Mouse (Mus musculus) kidney, postnatal 0 days (tissue): ENCODE results near the gene Etv6. TPM values are rescaled to one million over a fixed set of nuclear protein-coding genes. Genes with fewer than 3 reads are reported as not detected.

Source experiments
- ATAC-seq: fragments of 200-750 bp; cut with Nextera tagmentation; replicated peaks from 2 replicates; pipeline ENCODE4 v1.8.0; 2017; ENCODE audit warnings: low read depth, moderate number of reproducible peaks, moderate TSS enrichment, moderate library complexity; ENCODE audit not compliant: low FRiP score
- DNase-seq: peaks from one replicate; pipeline ENCODE4 v3.0.0-alpha.2; 2016; ENCODE audit warnings: low spot score
- H3K27ac ChIP-seq: fragments of 300-500 bp; sonication (generic); 2 replicates; pipeline ENCODE4 v1.5.1; 2014; ENCODE audit warnings: mild to moderate bottlenecking
- H3K27me3 ChIP-seq: fragments of 300-500 bp; sonication (generic); 2 replicates; pipeline ENCODE4 v1.6.1; 2014; ENCODE audit warnings: low read length, mixed read lengths; ENCODE audit not compliant: insufficient read depth
- H3K36me3 ChIP-seq: fragments of 300-500 bp; sonication (generic); 2 replicates; pipeline ENCODE4 v1.6.1; 2014; ENCODE audit warnings: low read length, mixed read lengths; ENCODE audit not compliant: insufficient read depth
- H3K4me1 ChIP-seq: fragments of 300-500 bp; sonication (generic); replicated peaks from 2 replicates; pipeline ENCODE4 v1.6.1; 2014; ENCODE audit warnings: antibody characterized with exemption, low read length, mixed read lengths; ENCODE audit not compliant: insufficient read depth
- H3K4me2 ChIP-seq: fragments of 300-500 bp; sonication (generic); 2 replicates; pipeline ENCODE4 v1.6.1; 2014; ENCODE audit warnings: mild to moderate bottlenecking, low read length, moderate library complexity, mixed read lengths
- H3K4me3 ChIP-seq: fragments of 300-500 bp; sonication (generic); replicated peaks from 2 replicates; pipeline ENCODE4 v1.5.1; 2014; ENCODE audit warnings: low read depth, low read length
- H3K9ac ChIP-seq: fragments of 300-500 bp; sonication (generic); 2 replicates; pipeline ENCODE4 v1.6.1; 2014; ENCODE audit warnings: low read depth, low read length
- H3K9me3 ChIP-seq: fragments of 300-500 bp; sonication (generic); replicated peaks from 2 replicates; pipeline ENCODE4 v1.6.1; 2016; ENCODE audit warnings: low read length, inconsistent platforms, mixed read lengths
- CTCF ChIP-seq: IDR thresholded peaks from 2 replicates; pipeline ENCODE4 v1.5.1; 2016; ENCODE audit warnings: antibody characterized with exemption, low read depth, mild to moderate bottlenecking, moderate library complexity
- WGBS: fragments of 180-500 bp; shearing (Covaris S2); extraction: QIAGEN DNeasy Blood & Tissue Kit; methylation state at CpG from one replicate; pipeline ENCODE4 v1.1.7; 2014; 5-methylcytosine and 5-hydroxymethylcytosine counted together
- polyA plus RNA-seq: library from polyadenylated mRNA; unstranded; fragments of >200 nt; fragmentation: Nextera tagmentation; extraction: Ambion mirVana; gene quantifications from 2 replicates; pipeline ENCODE4 v1.2.1, GENCODE M21; 2015

Gene Etv6
- polyA plus RNA-seq, 1 experiment from 2014 or later: 8.9 TPM

DNA sequence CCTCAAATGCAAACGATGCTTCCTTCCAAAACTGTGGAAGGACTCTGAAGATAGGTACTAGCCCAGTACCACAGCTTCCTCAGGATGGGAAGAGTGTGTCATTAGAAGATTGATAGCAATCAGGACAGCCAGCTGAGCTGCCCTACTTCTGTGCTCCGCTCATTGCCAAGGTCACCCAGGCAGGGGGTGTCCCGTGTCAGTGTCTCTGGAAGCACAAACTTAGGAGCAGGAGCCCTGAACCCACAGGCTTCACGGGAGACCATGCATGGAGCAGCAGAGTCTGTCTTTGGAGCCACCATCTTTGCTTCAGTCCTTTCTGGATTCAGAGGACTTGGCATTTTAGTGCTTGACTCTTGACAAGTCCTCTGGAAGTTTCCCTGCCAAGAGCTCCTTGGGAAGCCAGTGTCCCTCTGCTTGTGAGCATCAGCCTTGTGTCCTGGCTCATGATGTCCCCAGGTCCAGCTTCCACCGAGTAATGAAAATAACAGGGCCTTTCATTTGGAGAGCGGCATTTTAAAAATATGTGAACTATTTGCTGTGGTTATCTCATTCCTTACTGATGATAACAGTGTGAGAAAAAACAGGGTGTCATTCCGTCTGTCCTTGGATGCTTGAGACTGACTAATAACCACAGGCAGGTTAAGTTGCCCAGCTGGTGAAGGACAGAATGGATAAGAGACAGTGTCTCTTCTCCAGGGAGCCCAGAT is 54.3 kb downstream of the Etv6 start:
- no peak overlapping the region for H3K9ac ChIP-seq
- ATAC-seq (0 out of 2 replicates have a peak, but pooled peaks have one; percentile 17), DNase-seq (peak; percentile 39)
- H3K4me2 ChIP-seq: no peak overlapping the region
- H3K4me3 ChIP-seq: no peak overlapping the region
- H3K27me3 ChIP-seq: no peaks in the 10 kb centered on the region
- 0 out of 2 replicates have a peak overlapping the region, but pooled peaks have one; percentile 48 for H3K27ac ChIP-seq
- 56% methylated on average over 7 of the region's 7 CpGs for WGBS
- no peaks in the 10 kb centered on the region for H3K36me3 ChIP-seq
- H3K9me3 ChIP-seq: no peaks in the 10 kb centered on the region
- TF ChIP-seq CTCF: no peak
- peaks cover 10% of the 10 kb centered on the region; the same call in 1 of the 2 replicates for H3K4me1 ChIP-seq

DNA sequence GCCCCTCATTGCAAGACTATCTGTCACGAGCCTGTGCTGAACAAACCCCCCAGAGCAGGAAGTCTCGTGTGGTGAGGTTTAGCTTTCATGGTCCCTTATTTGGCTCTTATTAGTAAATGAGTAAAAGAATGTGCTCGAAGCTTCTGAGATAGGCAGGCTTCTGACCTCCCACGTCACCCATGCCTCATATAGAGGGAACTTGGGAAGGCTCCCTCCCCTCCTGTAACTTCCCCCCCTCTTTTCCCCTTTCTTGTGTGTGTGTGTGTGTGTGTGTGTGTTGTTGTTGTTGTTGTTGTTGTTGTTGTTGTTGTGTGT is 54.8 kb downstream of the Etv6 start:
- no peaks in the 10 kb centered on the region for H3K36me3 ChIP-seq
- H3K4me1 ChIP-seq: peaks cover 10% of the 10 kb centered on the region; the same call in 1 of the 2 replicates
- no peak for TF ChIP-seq CTCF
- H3K9ac ChIP-seq: no peak overlapping the region
- H3K27ac ChIP-seq: no peak overlapping the region
- peak; percentile 50 for DNase-seq
- H3K9me3 ChIP-seq: no peaks in the 10 kb centered on the region
- no peak overlapping the region for H3K4me3 ChIP-seq
- no peaks in the 10 kb centered on the region for H3K27me3 ChIP-seq
- WGBS: 36% methylated on average over 4 of the region's 4 CpGs
- ATAC-seq: 0 out of 2 replicates have a peak, but pooled peaks have one; percentile 22
- no peak overlapping the region for H3K4me2 ChIP-seq

DNA sequence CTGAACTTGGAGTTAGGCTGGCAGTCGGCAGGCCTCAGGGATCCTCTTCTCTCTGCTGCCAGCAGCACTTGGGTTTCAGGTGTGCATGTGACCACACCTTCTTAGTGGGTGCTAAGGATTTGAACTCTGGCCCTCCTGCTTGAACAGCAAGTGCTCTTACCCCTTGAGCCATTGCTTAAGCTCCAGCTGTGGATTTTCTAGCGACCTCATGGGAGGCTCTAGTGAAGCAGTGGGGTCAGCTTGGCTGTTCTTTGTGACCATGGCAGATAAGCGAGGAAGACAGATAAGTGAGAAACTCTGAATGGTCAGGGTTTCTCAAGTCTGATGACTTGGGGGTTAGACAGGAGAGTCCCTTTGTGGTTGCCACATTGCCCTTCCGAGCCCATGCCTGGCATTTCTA is 55.4 kb downstream of the Etv6 start:
- Histone ChIP-seq H3K9me3 (no peaks in the 10 kb centered on the region), H3K27me3 (no peaks in the 10 kb centered on the region), H3K9ac (no peak overlapping the region), H3K27ac (no peak overlapping the region), H3K4me2 (no peak overlapping the region), H3K36me3 (no peaks in the 10 kb centered on the region), H3K4me3 (no peak overlapping the region), H3K4me1 (peaks cover 10% of the 10 kb centered on the region; the same call in 1 of the 2 replicates)
- DNase-seq (no peak), ATAC-seq (no peak)
- 88% methylated on average over 4 of the region's 4 CpGs for WGBS
- TF ChIP-seq CTCF: no peak

DNA sequence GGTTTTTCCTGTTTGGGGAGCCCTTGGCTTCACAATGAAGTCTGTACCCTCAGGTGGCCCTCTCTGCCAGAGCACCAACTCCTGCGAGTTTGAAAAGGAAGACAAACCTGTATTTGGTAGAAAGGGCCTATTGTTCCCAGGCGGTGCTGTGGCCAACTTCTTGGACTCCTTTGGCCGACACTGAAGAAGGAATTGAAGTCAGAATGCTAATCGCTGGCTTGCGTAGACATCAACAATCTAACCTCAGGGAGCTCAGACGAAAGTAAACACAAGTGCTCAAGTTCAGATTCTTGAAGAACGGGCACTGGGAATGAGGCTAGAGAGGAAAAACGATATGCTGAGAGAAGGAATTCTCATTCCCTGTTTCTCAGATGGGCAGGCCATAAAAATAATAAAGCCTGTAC is 55.9 kb downstream of the Etv6 start:
- no peak for ATAC-seq

DNA sequence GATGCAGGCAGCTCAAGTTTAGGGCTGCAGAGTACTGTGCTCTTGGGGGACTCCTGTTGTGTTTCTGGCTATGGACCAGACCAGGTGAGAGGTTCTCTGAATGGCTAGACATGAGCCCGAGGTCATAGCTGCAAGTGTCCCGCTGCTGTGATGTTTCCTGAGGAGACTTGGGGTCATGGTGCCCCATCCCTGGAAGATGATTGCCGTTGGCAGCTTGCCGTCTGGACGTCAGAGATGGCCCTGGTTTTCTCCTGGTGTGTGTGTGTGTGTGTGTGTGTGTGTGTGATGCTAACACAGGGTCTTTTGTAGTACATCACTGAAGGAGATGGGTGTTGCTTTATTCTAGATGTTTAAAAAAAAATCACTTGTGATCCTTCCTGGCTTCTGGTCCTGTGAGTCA is 58.6 kb downstream of the Etv6 start:
- Histone ChIP-seq H3K27me3 (no peaks in the 10 kb centered on the region), H3K4me1 (peaks cover 10% of the 10 kb centered on the region; the same call in 1 of the 2 replicates), H3K9me3 (no peaks in the 10 kb centered on the region), H3K27ac (no peak overlapping the region), H3K4me3 (no peak overlapping the region), H3K4me2 (no peak overlapping the region), H3K36me3 (no peaks in the 10 kb centered on the region), H3K9ac (no peak overlapping the region)
- DNase-seq: no peak
- no peak for ATAC-seq
- WGBS: 86% methylated on average over 5 of the region's 5 CpGs
- no peak for TF ChIP-seq CTCF

More for the DNA sequence above, 55.9 kb downstream of the Etv6 start:
- no peak for TF ChIP-seq CTCF
- H3K4me2 ChIP-seq: no peak overlapping the region
- no peaks in the 10 kb centered on the region for H3K9me3 ChIP-seq
- 0 out of 2 replicates have a peak overlapping the region, but pooled peaks have one; percentile 19 for H3K27ac ChIP-seq
- DNase-seq: peak; percentile 57
- 50% methylated on average over 8 of the region's 8 CpGs for WGBS
- no peak overlapping the region for H3K4me3 ChIP-seq
- peaks cover 10% of the 10 kb centered on the region; the same call in 1 of the 2 replicates for H3K4me1 ChIP-seq
- H3K36me3 ChIP-seq: no peaks in the 10 kb centered on the region
- no peaks in the 10 kb centered on the region for H3K27me3 ChIP-seq
- no peak overlapping the region for H3K9ac ChIP-seq

DNA sequence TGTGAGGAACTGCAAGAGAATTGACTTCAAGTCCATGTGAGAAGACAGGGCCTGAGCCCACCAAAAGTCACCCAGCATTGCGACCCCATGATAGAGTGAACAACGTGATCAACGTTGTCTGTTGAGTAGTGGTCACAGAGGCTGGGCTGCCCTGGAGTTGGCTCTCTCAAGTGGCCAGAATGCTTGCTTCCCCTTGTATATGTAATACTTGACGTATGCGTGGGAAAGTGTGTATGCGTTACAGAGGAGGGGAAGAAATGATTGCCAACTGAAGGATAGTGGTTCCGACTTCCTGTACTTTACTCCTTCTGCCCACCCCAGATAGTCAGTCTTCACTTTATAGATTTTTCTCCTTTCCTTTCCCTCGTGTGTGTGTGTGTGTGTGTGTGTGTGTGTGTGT is 59.1 kb downstream of the Etv6 start:
- H3K4me1 ChIP-seq: peaks cover 8% of the 10 kb centered on the region; the same call in 1 of the 2 replicates
- H3K4me3 ChIP-seq: no peak overlapping the region
- no peaks in the 10 kb centered on the region for H3K9me3 ChIP-seq
- H3K27ac ChIP-seq: no peak overlapping the region
- H3K36me3 ChIP-seq: no peaks in the 10 kb centered on the region
- no peak for DNase-seq
- H3K27me3 ChIP-seq: no peaks in the 10 kb centered on the region
- 90% methylated on average over 7 of the region's 8 CpGs for WGBS
- no peak overlapping the region for H3K9ac ChIP-seq
- no peak for TF ChIP-seq CTCF
- H3K4me2 ChIP-seq: no peak overlapping the region
- no peak for ATAC-seq

DNA sequence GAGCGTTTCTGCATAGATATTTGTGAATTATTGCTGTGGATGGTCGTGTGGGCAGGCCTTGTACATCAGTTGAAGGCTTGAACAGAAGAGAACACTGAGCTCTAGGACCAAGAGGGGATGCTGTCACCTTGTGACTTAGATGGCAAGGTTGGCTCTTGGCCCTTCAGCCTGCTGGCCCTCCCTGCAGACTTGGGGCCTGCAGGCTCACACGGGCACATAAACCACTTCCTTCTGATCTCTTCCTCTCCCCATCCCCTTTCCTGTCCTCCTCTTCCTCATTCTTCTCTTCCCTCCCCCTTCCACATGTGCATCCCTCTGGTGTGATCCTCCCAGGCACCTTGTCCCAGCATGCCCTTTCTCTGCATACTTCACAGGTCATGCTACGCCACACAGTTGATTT is 60.1 kb downstream of the Etv6 start:
- no peak for DNase-seq
- WGBS: 69% methylated on average over 4 of the region's 4 CpGs
- Histone ChIP-seq H3K36me3 (no peaks in the 10 kb centered on the region), H3K27ac (no peak overlapping the region), H3K27me3 (no peaks in the 10 kb centered on the region), H3K9me3 (no peaks in the 10 kb centered on the region), H3K4me1 (peaks cover 4% of the 10 kb centered on the region; the same call in 1 of the 2 replicates), H3K4me2 (no peak overlapping the region), H3K9ac (no peak overlapping the region), H3K4me3 (no peak overlapping the region)
- ATAC-seq: no peak
- no peak for TF ChIP-seq CTCF
